11 mouse cellular contexts compared by ENCODE assay signal in genomic region chr15:97826588-97827261, GRCm38 (mm10). TPM values are rescaled to one million over a fixed set of nuclear protein-coding genes. Genes with fewer than 3 reads are reported as not detected.
DNase-seq lines count a peak whose midpoint lies in the region; ATAC-seq and TF ChIP-seq lines count a peak whose summit lies in the region.
"Had no signal": no experiment of that assay in that cellular context is flagged by ENCODE, and none has a peak within 500 bp of the region (broad histone marks: within the 10 kb centered on the region; RNA-seq: fewer than 3 reads in every experiment).

No protein-coding gene starts in this region.

- TF ChIP-seq CTCF in intestine, postnatal 0 days (IDR thresholded peaks at IDR 0.05; ENCODE audit: low read depth) = no peak

- H3K4me3 ChIP-seq in intestine, embryonic 15.5 days (replicated peaks) = no peak overlapping the region
- H3K4me3 ChIP-seq in intestine, postnatal 0 days (ENCODE audit: low read depth, low read length) = no peak overlapping the region
- no peak overlapping the region for H3K4me3 ChIP-seq in limb, embryonic 12.5 days (replicated peaks)

- H3K9ac ChIP-seq in intestine, embryonic 15.5 days = no peak overlapping the region
- H3K9ac ChIP-seq in intestine, postnatal 0 days (ENCODE audit: low read depth, low read length) = no peak overlapping the region
- peak overlapping the region; percentile 48; the same call in 1 of the 2 replicates for H3K9ac ChIP-seq in limb, embryonic 12.5 days (replicated peaks)

- no peaks in the 10 kb centered on the region for H3K27me3 ChIP-seq in intestine, embryonic 15.5 days (replicated peaks)
- no peaks in the 10 kb centered on the region for H3K27me3 ChIP-seq in intestine, postnatal 0 days (replicated peaks; ENCODE audit: control insufficient read depth, insufficient read depth, low read length)
- no peaks in the 10 kb centered on the region for H3K27me3 ChIP-seq in limb, embryonic 12.5 days

- peaks cover 74% of the 10 kb centered on the region for H3K4me1 ChIP-seq in intestine, embryonic 15.5 days (replicated peaks)
- H3K4me1 ChIP-seq in intestine, postnatal 0 days (replicated peaks; ENCODE audit: control insufficient read depth, insufficient read depth, low read length) = no peaks in the 10 kb centered on the region
- peaks cover 87% of the 10 kb centered on the region for H3K4me1 ChIP-seq in limb, embryonic 12.5 days (replicated peaks)

- H3K4me2 ChIP-seq in intestine, embryonic 15.5 days (replicated peaks) = 0 out of 2 replicates have a peak overlapping the region, but pooled peaks have one; percentile 66
- no peak overlapping the region for H3K4me2 ChIP-seq in intestine, postnatal 0 days (replicated peaks; ENCODE audit: low read depth)
- no peak overlapping the region for H3K4me2 ChIP-seq in limb, embryonic 12.5 days

- no peaks in the 10 kb centered on the region for H3K36me3 ChIP-seq in intestine, embryonic 15.5 days
- no peaks in the 10 kb centered on the region for H3K36me3 ChIP-seq in intestine, postnatal 0 days (ENCODE audit: control insufficient read depth, insufficient read depth)
- H3K36me3 ChIP-seq in limb, embryonic 12.5 days = peaks cover 6% of the 10 kb centered on the region; the same call in 1 of the 2 replicates

- 0 out of 2 replicates have a peak overlapping the region, but pooled peaks have one; percentile 72 for H3K27ac ChIP-seq in intestine, embryonic 15.5 days
- H3K27ac ChIP-seq in intestine, postnatal 0 days (ENCODE audit: low read depth, low read length) = no peak overlapping the region
- no peak overlapping the region for H3K27ac ChIP-seq in limb, embryonic 12.5 days

- H3K9me3 ChIP-seq in intestine, embryonic 15.5 days = no peaks in the 10 kb centered on the region
- no peaks in the 10 kb centered on the region for H3K9me3 ChIP-seq in intestine, postnatal 0 days (ENCODE audit: control insufficient read depth)
- no peaks in the 10 kb centered on the region for H3K9me3 ChIP-seq in limb, embryonic 12.5 days
- H3K9me3 ChIP-seq: forebrain, embryonic 10.5 days; midbrain, embryonic 10.5 days had no signal

- DNase-seq in adrenal gland, postnatal 10 days = peak; percentile 19
- no peak for DNase-seq in adrenal gland, postnatal 36 days
- DNase-seq in A20 (ENCODE audit: low read depth, low spot score) = peak; percentile 79
- DNase-seq in natural killer cell, adult 2 months (ENCODE audit: low spot score in 2 of 2) = no peak
- no peak for DNase-seq in frontal cortex, postnatal 10 days (ENCODE audit: low spot score in 2 of 2)
- DNase-seq: kidney, adult 9 months had no signal

- no peak for ATAC-seq in intestine, embryonic 15.5 days
- no peak for ATAC-seq in intestine, postnatal 0 days
- ATAC-seq in limb, embryonic 12.5 days (ENCODE audit: insufficient number of reproducible peaks, insufficient read depth, low FRiP score, low TSS enrichment, low read depth) = no peak

- WGBS in intestine, embryonic 15.5 days = 68% methylated on average over 5 of the region's 5 CpGs
- 68% methylated on average over 5 of the region's 5 CpGs for WGBS in intestine, postnatal 0 days
- WGBS in limb, embryonic 12.5 days = 47% methylated on average over 5 of the region's 5 CpGs

RNA-seq across cellular contexts. Expression of gene Hdac7, which starts 17.6 kb away (rescaled TPM):
- total RNA-seq in adrenal gland, postnatal 10 days (2021) = 10 to 100 TPM; 50.4 to 76.7 TPM
- total RNA-seq in adrenal gland, postnatal 36 days (2021) = 10 to 100 TPM; 63.5 to 67.2 TPM
- 18.0 and 20.6 TPM in 2 replicates for polyA plus RNA-seq in intestine, embryonic 15.5 days (2015; fragmentation: Nextera tagmentation; extraction: Ambion mirVana)
- 7.8 and 9.2 TPM in 2 replicates for polyA plus RNA-seq in intestine, postnatal 0 days (2015; fragmentation: Nextera tagmentation; extraction: Ambion mirVana)
- 31.5 and 33.6 TPM in 2 replicates for polyA plus RNA-seq in limb, embryonic 12.5 days (2016; fragmentation: Nextera tagmentation; extraction: Ambion mirVana)

RNA-seq across cellular contexts. Expression of gene Slc48a1, which starts 48.4 kb away (rescaled TPM):
- 10 to 100 TPM; 66.1 to 78.6 TPM for total RNA-seq in adrenal gland, postnatal 10 days (2021)
- 100 to 1,000 TPM; 107 to 130 TPM for total RNA-seq in adrenal gland, postnatal 36 days (2021)
- polyA plus RNA-seq in intestine, embryonic 15.5 days (2015; fragmentation: Nextera tagmentation; extraction: Ambion mirVana) = 23.9 and 25.1 TPM in 2 replicates
- 23.1 and 24.3 TPM in 2 replicates for polyA plus RNA-seq in intestine, postnatal 0 days (2015; fragmentation: Nextera tagmentation; extraction: Ambion mirVana)
- 34.2 and 36.6 TPM in 2 replicates for polyA plus RNA-seq in limb, embryonic 12.5 days (2016; fragmentation: Nextera tagmentation; extraction: Ambion mirVana)

RNA-seq across cellular contexts. Expression of gene Rapgef3, which starts 59.0 kb away (rescaled TPM):
- 10 to 100 TPM; 22.1 to 24.2 TPM for total RNA-seq in adrenal gland, postnatal 10 days (2021)
- total RNA-seq in adrenal gland, postnatal 36 days (2021) = 10 to 100 TPM; 15.0 to 20.8 TPM
- 6.9 and 7.8 TPM in 2 replicates for polyA plus RNA-seq in intestine, embryonic 15.5 days (2015; fragmentation: Nextera tagmentation; extraction: Ambion mirVana)
- polyA plus RNA-seq in intestine, postnatal 0 days (2015; fragmentation: Nextera tagmentation; extraction: Ambion mirVana) = 2.7 and 3.5 TPM in 2 replicates
- polyA plus RNA-seq in limb, embryonic 12.5 days (2016; fragmentation: Nextera tagmentation; extraction: Ambion mirVana) = 10.1 and 11.1 TPM in 2 replicates

Comparison
In these comparisons a context has a peak if more than half of its experiments do, and no peak if none do; other contexts are left out.
1. DNase-seq: peak in adrenal gland, postnatal 10 days (single experiment) and A20 (single experiment); none in adrenal gland, postnatal 36 days (0 of 2), natural killer cell, adult 2 months (0 of 2) and frontal cortex, postnatal 10 days (0 of 2).